Mouse (Mus musculus): Measurements from ENCODE around the gene Pnpo.

DNA sequence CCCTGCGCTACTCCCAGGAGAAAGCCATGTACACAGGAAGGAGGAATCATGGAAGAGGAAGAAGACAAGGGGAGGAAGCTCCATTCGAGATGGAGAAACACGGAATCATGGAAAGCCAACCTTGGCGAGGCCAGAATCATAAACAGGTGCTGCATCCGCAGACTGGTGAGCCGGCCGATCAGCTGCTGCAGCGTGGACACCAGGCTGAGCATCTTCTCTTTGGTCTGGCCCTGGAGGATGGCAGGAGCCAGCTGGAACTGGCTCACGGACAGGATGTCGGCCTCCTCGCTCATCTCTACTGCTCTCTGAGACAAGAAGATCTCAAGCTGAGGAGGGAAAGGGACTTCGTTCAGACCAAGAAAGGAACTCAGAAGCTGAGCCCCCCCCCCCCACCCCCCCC is 35.2 kb downstream of the Pnpo start:
- TF ChIP-seq GATA1 (IDR thresholded peaks at IDR 0.05; ENCODE audit: low read length) (no peak), TAL1 (IDR thresholded peaks at IDR 0.05; ENCODE audit: low read length) (no peak)
